8 mouse cellular contexts compared by ENCODE assay signal in genomic region chr17:83517280-83518015, GRCm38 (mm10). TPM values are rescaled to one million over a fixed set of nuclear protein-coding genes. Genes with fewer than 3 reads are reported as not detected.
DNase-seq lines count a peak whose midpoint lies in the region.

TSS of gene Cox7a2l (minus strand) at chr17:83517330.

- DNase-seq in layer of hippocampus, adult 11-12 months (ENCODE audit: low spot score) = peak; percentile 31
- no peak for DNase-seq in layer of hippocampus, adult 9-10 months (ENCODE audit: low spot score)
- no peak for DNase-seq in embryonic facial prominence, embryonic 10.5 days (ENCODE audit: low spot score)
- DNase-seq in heart, adult 8-10 months (ENCODE audit: low spot score) = no peak
- peak; percentile 35 to 56 for DNase-seq in layer of hippocampus, adult 8-10 months (ENCODE audit: low spot score in 2 of 2)
- no peak for DNase-seq in ovary, adult 18-20 months (ENCODE audit: low spot score)
- DNase-seq in cerebellum, postnatal 4 days (ENCODE audit: low spot score in 2 of 2) = no peak

- no peaks in the 10 kb centered on the region for H3K27me3 ChIP-seq in embryonic facial prominence, embryonic 10.5 days (replicated peaks; ENCODE audit: low read depth, poor library complexity, severe bottlenecking)
- no peaks in the 10 kb centered on the region for H3K27me3 ChIP-seq in megakaryocyte, embryonic 14.5 days (replicated peaks)

- peaks cover 22% of the 10 kb centered on the region for H3K4me1 ChIP-seq in embryonic facial prominence, embryonic 10.5 days
- peaks cover 30% of the 10 kb centered on the region for H3K4me1 ChIP-seq in megakaryocyte, embryonic 14.5 days

- 94% methylated on average over 8 of the region's 8 CpGs for WGBS in embryonic facial prominence, embryonic 10.5 days

- no peak within 1 kb of the TSS for H3K4me3 ChIP-seq in embryonic facial prominence, embryonic 10.5 days
- H3K4me3 ChIP-seq in megakaryocyte, embryonic 14.5 days (replicated peaks) = no peak within 1 kb of the TSS

- no peaks in the 10 kb centered on the region for H3K9me3 ChIP-seq in embryonic facial prominence, embryonic 10.5 days
- no peaks in the 10 kb centered on the region for H3K9me3 ChIP-seq in megakaryocyte, embryonic 14.5 days

- no peak within 1 kb of the TSS for H3K27ac ChIP-seq in embryonic facial prominence, embryonic 10.5 days (replicated peaks)

- no peaks in the 10 kb centered on the region for H3K36me3 ChIP-seq in embryonic facial prominence, embryonic 10.5 days (replicated peaks)
- H3K36me3 ChIP-seq in megakaryocyte, embryonic 14.5 days (replicated peaks; ENCODE audit: low read length) = no peaks in the 10 kb centered on the region

RNA-seq across cellular contexts. Expression of gene Cox7a2l, which starts in this region (rescaled TPM):
- 118 and 125 TPM in 2 replicates for polyA plus RNA-seq in embryonic facial prominence, embryonic 10.5 days (2016; fragmentation: Nextera tagmentation; extraction: Ambion mirVana)
- total RNA-seq in heart, adult 8-10 months (2022) = 100 to 1,000 TPM; 306 to 336 (median 326) TPM
- 100 to 1,000 TPM; 169 to 209 (median 187) TPM for total RNA-seq in layer of hippocampus, adult 8-10 months (2022)
- polyA plus RNA-seq in megakaryocyte, embryonic 14.5 days (2012; ENCODE audit: insufficient read depth, low replicate concordance) = 8.5 and 30.9 TPM in 2 replicates

Comparison
In these comparisons a context has a peak if more than half of its experiments do, and no peak if none do; other contexts are left out.
1. DNase-seq: peak in layer of hippocampus, adult 11-12 months (single experiment) and layer of hippocampus, adult 8-10 months (2 of 2); none in layer of hippocampus, adult 9-10 months (single experiment), embryonic facial prominence, embryonic 10.5 days (single experiment), heart, adult 8-10 months (single experiment), ovary, adult 18-20 months (single experiment) and cerebellum, postnatal 4 days (0 of 2).